Mouse (Mus musculus): ENCODE data around the gene Plekhm2.

Plekhm2 gene

DNA sequence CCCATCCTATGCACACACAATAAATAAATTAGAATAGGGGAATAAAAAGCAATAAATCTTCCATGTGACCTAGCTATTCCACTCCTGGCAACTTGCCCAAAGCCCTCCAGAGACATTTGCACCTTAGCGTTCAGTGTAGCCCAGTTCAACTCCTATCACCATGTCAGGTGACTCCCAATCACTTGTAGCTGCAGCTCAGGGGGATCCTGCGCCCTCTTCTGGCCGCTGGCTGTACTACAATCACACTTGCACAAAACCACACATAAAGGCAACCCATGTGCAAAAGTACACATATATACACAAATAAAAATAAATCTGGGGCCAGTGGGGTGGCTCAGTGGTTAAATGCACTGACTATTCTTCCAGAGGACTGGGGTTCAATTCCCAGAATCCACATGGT is 73.2 kb downstream of the Plekhm2 start:
- POLR2A ChIA-PET: interaction anchor here (0.5 to 18.8 kb wide), 35 partner anchors 9 to 464 kb away, joined by 3 to 336 read pairs (median 3); partner anchors contain the start of genes Casp9 (in 1 of the 4), Fblim1 (in 1 of the 4), Slc25a34 (in 1 of the 4) and Tmem82 (in 1 of the 4)
- CTCF ChIA-PET: interaction anchor here (0.5 to 2.4 kb wide), 36 partner anchors 9 to 209 kb away, joined by 3 to 12 read pairs (median 3); partner anchors contain the start of genes Casp9 (in 1 of the 4), Fblim1 (in 1 of the 4) and Srarp (in 1 of the 4)

DNA sequence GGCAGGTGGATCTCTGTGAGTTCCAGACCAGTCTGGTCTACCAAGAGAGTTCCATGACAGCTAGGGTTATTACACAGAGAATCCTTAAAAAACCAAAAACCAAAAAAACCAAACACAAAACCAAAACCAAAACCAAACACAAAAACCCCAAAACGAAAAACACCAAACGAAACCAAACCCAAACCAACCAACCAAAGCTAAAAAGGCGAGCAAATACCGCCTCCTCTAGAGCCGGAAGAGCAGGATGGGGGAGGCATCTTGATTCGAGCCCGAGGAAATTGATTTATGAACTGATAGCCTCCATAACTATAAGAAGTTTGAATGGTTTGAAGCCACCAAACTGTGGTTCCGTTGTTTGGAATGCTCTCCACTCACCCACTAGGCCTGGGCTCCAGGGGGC is 80.8 kb downstream of the Plekhm2 start:
- POLR2A ChIA-PET: interaction anchor here in 2 of 4 experiments (0.5 to 2.0 kb wide), 6 partner anchors 12 to 301 kb away, joined by 3 to 5 read pairs (median 4); no protein-coding TSS in a partner anchor
- CTCF ChIA-PET: no interaction called here

GRCm38 (mm10) chr4:141581051-141581450 is 83.6 kb downstream of the Plekhm2 start:
- ChIA-PET CTCF (no interaction called here), POLR2A (interaction anchor here (0.6 to 27.5 kb wide), 11 partner anchors 9 to 487 kb away, joined by 3 to 2081 read pairs (median 3); partner anchors contain the start of gene Spen (in 1 of the 4))

GRCm38 (mm10) chr4:141578833-141579232 is 85.9 kb downstream of the Plekhm2 start:
- ChIA-PET POLR2A (interaction anchor here in 3 of 4 experiments (0.5 to 27.5 kb wide), 9 partner anchors 9 to 291 kb away, joined by 3 to 2081 read pairs (median 263); partner anchors contain the start of gene Spen (in 1 of the 3)), CTCF (interaction anchor here in 2 of 4 experiments (0.6 kb wide), 2 partner anchors 30 to 56 kb away, joined by 3 read pairs; no protein-coding TSS in a partner anchor)

- ChIA-PET POLR2A (interaction anchor here (0.5 to 27.5 kb wide), 60 partner anchors 9 to 761 kb away, joined by 3 to 2081 read pairs (median 4); partner anchors contain the start of genes Spen (in 3 of the 4), Fam131c (in 1 of the 4), Hspb7 (in 1 of the 4) and Srarp (in 1 of the 4)), CTCF (interaction anchor here (0.5 to 2.7 kb wide), 49 partner anchors 10 to 302 kb away, joined by 3 to 11 read pairs (median 4); partner anchors contain the start of genes Spen (in 1 of the 4) and Tmem82 (in 1 of the 4))
Observed at GRCm38 (mm10) chr4:141576877-141577276, 87.8 kb downstream of the Plekhm2 start.

GRCm38 (mm10) chr4:141576404-141576803 is 88.3 kb downstream of the Plekhm2 start:
- POLR2A ChIA-PET: interaction anchor here (0.5 to 27.5 kb wide), 65 partner anchors 9 to 761 kb away, joined by 3 to 2081 read pairs (median 4); partner anchors contain the start of genes Spen (in 3 of the 4), Tmem82 (in 2 of the 4), Fam131c (in 1 of the 4) and Hspb7 (in 1 of the 4)
- CTCF ChIA-PET: interaction anchor here (0.5 to 2.7 kb wide), 47 partner anchors 10 to 302 kb away, joined by 3 to 11 read pairs (median 4); partner anchors contain the start of gene Spen (in 1 of the 4)

All from embryonic stem cell, embryonic (primary cell).